Mouse (Mus musculus): ENCODE results near the gene Exosc5. TPM values are rescaled to one million over a fixed set of nuclear protein-coding genes. Genes with fewer than 3 reads are reported as not detected.

The Exosc5 gene
- polyA plus RNA-seq, 1 experiment from 2014 or later, result 49.2 TPM

GRCm38 (mm10) chr7:25690051-25690450, 31.1 kb downstream of the Exosc5 start:
- DNase-seq, result no peak
- Histone ChIP-seq H3K27me3 (ENCODE audit: insufficient read depth, low read length) (no peaks in the 10 kb centered on the region), H3K9ac (replicated peaks) (no peak overlapping the region; the same call in 1 of the 2 replicates), H3K4me3 (ENCODE audit: low read depth, low read length) (peak overlapping the region; percentile 86), H3K4me1 (ENCODE audit: insufficient read depth) (peaks cover 18% of the 10 kb centered on the region), H3K27ac (ENCODE audit: low read depth) (peak overlapping the region; percentile 97), H3K4me2 (ENCODE audit: low read depth, low read length) (peak overlapping the region; percentile 93), H3K36me3 (replicated peaks; ENCODE audit: insufficient read depth, low read length) (peaks cover 14% of the 10 kb centered on the region), H3K9me3 (ENCODE audit: low read length) (no peaks in the 10 kb centered on the region)
- no peak for ATAC-seq
- TF ChIP-seq EP300 (IDR thresholded peaks at IDR 0.05; ENCODE audit: low read depth) (no peak), CTCF (IDR thresholded peaks at IDR 0.05; ENCODE audit: low read depth) (no peak)
- 34% methylated on average over 5 of the region's 5 CpGs for WGBS (ENCODE audit: insufficient replicate concordance)

GRCm38 (mm10) chr7:25694104-25694503, 35.1 kb downstream of the Exosc5 start:
- H3K27me3 ChIP-seq (ENCODE audit: insufficient read depth, low read length), result no peaks in the 10 kb centered on the region
- H3K36me3 ChIP-seq (replicated peaks; ENCODE audit: insufficient read depth, low read length), result peaks cover 46% of the 10 kb centered on the region
- H3K4me3 ChIP-seq (ENCODE audit: low read depth, low read length), result no peak overlapping the region
- TF ChIP-seq EP300 (IDR thresholded peaks at IDR 0.05; ENCODE audit: low read depth) (no peak), CTCF (IDR thresholded peaks at IDR 0.05; ENCODE audit: low read depth) (no peak)
- ATAC-seq (no peak), DNase-seq (no peak)
- WGBS (ENCODE audit: insufficient replicate concordance), result 81% methylated on average over 8 of the region's 8 CpGs
- no peak overlapping the region for H3K9ac ChIP-seq (replicated peaks)
- H3K4me1 ChIP-seq (ENCODE audit: insufficient read depth), result peaks cover 4% of the 10 kb centered on the region; the same call in 1 of the 2 replicates
- H3K4me2 ChIP-seq (ENCODE audit: low read depth, low read length), result no peak overlapping the region
- no peaks in the 10 kb centered on the region for H3K9me3 ChIP-seq (ENCODE audit: low read length)
- H3K27ac ChIP-seq (ENCODE audit: low read depth), result no peak overlapping the region

GRCm38 (mm10) chr7:25699851-25700250, 40.9 kb downstream of the Exosc5 start:
- Histone ChIP-seq H3K36me3 (replicated peaks; ENCODE audit: insufficient read depth, low read length) (peaks cover 60% of the 10 kb centered on the region), H3K4me2 (ENCODE audit: low read depth, low read length) (no peak overlapping the region), H3K27ac (ENCODE audit: low read depth) (no peak overlapping the region), H3K9ac (replicated peaks) (no peak overlapping the region), H3K4me1 (ENCODE audit: insufficient read depth) (peaks cover 10% of the 10 kb centered on the region), H3K9me3 (ENCODE audit: low read length) (0 out of 2 replicates have a peak, but pooled peaks cover 7% of the 10 kb centered on the region), H3K27me3 (ENCODE audit: insufficient read depth, low read length) (no peaks in the 10 kb centered on the region), H3K4me3 (ENCODE audit: low read depth, low read length) (no peak overlapping the region)
- DNase-seq (no peak), ATAC-seq (no peak)
- TF ChIP-seq CTCF (IDR thresholded peaks at IDR 0.05; ENCODE audit: low read depth) (no peak), EP300 (IDR thresholded peaks at IDR 0.05; ENCODE audit: low read depth) (no peak)
- 68% methylated on average over 13 of the region's 13 CpGs for WGBS (ENCODE audit: insufficient replicate concordance)

- TF ChIP-seq CTCF (IDR thresholded peaks at IDR 0.05; ENCODE audit: low read depth) (peak; percentile 50), EP300 (IDR thresholded peaks at IDR 0.05; ENCODE audit: low read depth) (no peak)
- ATAC-seq, result no peak
- Histone ChIP-seq H3K27ac (ENCODE audit: low read depth) (no peak overlapping the region), H3K4me1 (ENCODE audit: insufficient read depth) (peaks cover 18% of the 10 kb centered on the region), H3K36me3 (replicated peaks; ENCODE audit: insufficient read depth, low read length) (peaks cover 56% of the 10 kb centered on the region), H3K4me3 (ENCODE audit: low read depth, low read length) (no peak overlapping the region), H3K9me3 (ENCODE audit: low read length) (0 out of 2 replicates have a peak, but pooled peaks cover 7% of the 10 kb centered on the region), H3K4me2 (ENCODE audit: low read depth, low read length) (no peak overlapping the region), H3K9ac (replicated peaks) (no peak overlapping the region), H3K27me3 (ENCODE audit: insufficient read depth, low read length) (no peaks in the 10 kb centered on the region)
- 84% methylated on average over 12 of the region's 12 CpGs for WGBS (ENCODE audit: insufficient replicate concordance)
- DNase-seq, result no peak
These were observed 41.8 kb downstream of the Exosc5 start for GRCm38 (mm10) chr7:25700732-25701131.

- H3K27me3 ChIP-seq (ENCODE audit: insufficient read depth, low read length), result no peaks in the 10 kb centered on the region
- H3K27ac ChIP-seq (ENCODE audit: low read depth), result no peak overlapping the region
- no peak overlapping the region for H3K9ac ChIP-seq (replicated peaks)
- H3K4me1 ChIP-seq (ENCODE audit: insufficient read depth), result peaks cover 34% of the 10 kb centered on the region
- H3K9me3 ChIP-seq (ENCODE audit: low read length), result 0 out of 2 replicates have a peak, but pooled peaks cover 7% of the 10 kb centered on the region
- 90% methylated on average over 2 of the region's 2 CpGs for WGBS (ENCODE audit: insufficient replicate concordance)
- no peak overlapping the region for H3K4me3 ChIP-seq (ENCODE audit: low read depth, low read length)
- ATAC-seq (no peak), DNase-seq (no peak)
- peak; percentile 53 for TF ChIP-seq CTCF (IDR thresholded peaks at IDR 0.05; ENCODE audit: low read depth)
- TF ChIP-seq EP300 (IDR thresholded peaks at IDR 0.05; ENCODE audit: low read depth), result no peak
- H3K4me2 ChIP-seq (ENCODE audit: low read depth, low read length), result no peak overlapping the region
- H3K36me3 ChIP-seq (replicated peaks; ENCODE audit: insufficient read depth, low read length), result peaks cover 44% of the 10 kb centered on the region
These were observed 43.4 kb downstream of the Exosc5 start for GRCm38 (mm10) chr7:25702350-25702749.

- Histone ChIP-seq H3K9ac (replicated peaks) (no peak overlapping the region), H3K4me3 (ENCODE audit: low read depth, low read length) (no peak overlapping the region), H3K4me1 (ENCODE audit: insufficient read depth) (peaks cover 39% of the 10 kb centered on the region), H3K9me3 (ENCODE audit: low read length) (0 out of 2 replicates have a peak, but pooled peaks cover 7% of the 10 kb centered on the region), H3K27me3 (ENCODE audit: insufficient read depth, low read length) (no peaks in the 10 kb centered on the region), H3K36me3 (replicated peaks; ENCODE audit: insufficient read depth, low read length) (peaks cover 32% of the 10 kb centered on the region), H3K27ac (ENCODE audit: low read depth) (peak overlapping the region; percentile 44; the same call in 1 of the 2 replicates), H3K4me2 (ENCODE audit: low read depth, low read length) (peak overlapping the region; percentile 58)
- 60% methylated on average over 10 of the region's 10 CpGs for WGBS (ENCODE audit: insufficient replicate concordance)
- ATAC-seq, result peak; percentile 55
- TF ChIP-seq CTCF (IDR thresholded peaks at IDR 0.05; ENCODE audit: low read depth) (no peak), EP300 (IDR thresholded peaks at IDR 0.05; ENCODE audit: low read depth) (no peak)
- no peak for DNase-seq
These were observed 45.0 kb downstream of the Exosc5 start for GRCm38 (mm10) chr7:25703793-25704494.

Measured in liver, postnatal 0 days (tissue).